Mouse (Mus musculus): ENCODE data around the gene Prkaa2. TPM values are rescaled to one million over a fixed set of nuclear protein-coding genes. Genes with fewer than 3 reads are reported as not detected.

Prkaa2 gene
- total and polyA plus RNA-seq, 2 experiments from 2014 or later = 14.5 to 29.1 TPM

DNA sequence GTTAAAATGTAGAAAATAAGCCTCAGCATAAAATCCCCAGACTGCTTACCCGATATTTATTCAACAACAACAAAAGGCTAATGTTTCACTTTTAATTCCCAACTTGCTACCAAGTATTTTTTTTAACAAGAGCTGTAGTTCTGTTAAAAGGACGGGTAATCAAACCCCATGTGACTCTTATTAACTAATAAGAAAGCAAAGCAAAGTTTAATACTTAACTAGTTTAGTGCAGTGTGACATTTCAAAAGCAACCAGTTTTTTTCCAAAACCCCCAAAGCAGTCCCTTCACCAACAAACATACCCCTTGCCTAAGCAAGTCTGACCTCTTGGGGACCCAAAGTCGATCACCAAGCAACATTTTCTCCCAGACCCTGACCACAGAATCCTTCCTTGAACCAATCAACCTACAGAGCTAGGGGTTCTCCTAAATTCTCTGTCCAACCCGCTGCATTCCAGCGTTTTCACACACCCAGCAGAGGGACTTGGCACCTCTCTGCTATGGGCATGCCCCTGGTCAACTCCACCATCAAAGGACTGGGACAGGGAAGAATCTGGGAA, 970 bp downstream of the Prkaa2 start:
- no peak for ATAC-seq
- no peak for TF ChIP-seq CTCF (IDR thresholded peaks at IDR 0.05; ENCODE audit: low read depth)
- Histone ChIP-seq H3K9me3 (ENCODE audit: low read length) (no peaks in the 10 kb centered on the region), H3K9ac (peak overlapping the region; percentile 95), H3K4me1 (ENCODE audit: insufficient read depth) (peaks cover 8% of the 10 kb centered on the region), H3K4me2 (ENCODE audit: low read depth) (peak overlapping the region; percentile 92), H3K36me3 (ENCODE audit: insufficient read depth) (no peaks in the 10 kb centered on the region), H3K27me3 (ENCODE audit: insufficient read depth, low read length) (no peaks in the 10 kb centered on the region), H3K4me3 (ENCODE audit: low read depth, low read length) (peak overlapping the region; percentile 85), H3K27ac (ENCODE audit: low read depth, low read length) (peak overlapping the region; percentile 90; the same call in 1 of the 2 replicates)
- peak; percentile 31 for DNase-seq
- WGBS = 7% methylated on average over 5 of the region's 5 CpGs

DNA sequence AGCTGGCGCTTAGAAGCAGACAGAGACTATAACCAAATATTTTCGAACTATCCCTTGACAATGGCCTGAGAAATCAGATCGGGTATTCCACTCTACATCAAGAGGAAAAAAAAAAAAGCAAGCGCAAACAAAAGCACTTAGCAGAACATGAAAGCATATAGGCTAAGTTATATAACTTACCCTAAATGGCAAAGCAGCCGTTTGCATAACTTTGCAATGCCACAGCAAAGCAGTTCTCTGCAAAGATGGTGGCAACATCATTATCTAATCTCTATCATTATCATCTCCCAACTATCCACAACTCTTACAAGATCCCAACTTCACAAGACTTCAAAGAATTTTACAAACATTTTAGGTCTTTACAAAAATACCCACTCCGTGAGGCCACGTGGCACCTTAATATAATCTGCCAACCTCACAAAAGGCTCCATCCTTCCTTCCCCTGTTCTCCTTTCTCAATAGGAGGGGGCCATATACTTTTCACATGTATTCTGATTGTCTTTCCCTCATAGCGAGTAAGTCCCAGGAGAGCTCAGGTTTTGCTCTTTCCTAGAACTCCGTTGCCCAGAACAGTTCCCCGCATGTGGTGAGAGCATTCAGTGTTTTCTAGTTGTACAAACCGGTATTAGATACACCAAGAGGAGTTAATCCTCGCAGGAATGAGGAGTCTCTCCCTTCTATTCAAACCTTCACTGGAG, 1.6 kb downstream of the Prkaa2 start:
- H3K4me1 ChIP-seq (ENCODE audit: insufficient read depth) = peaks cover 8% of the 10 kb centered on the region
- H3K9me3 ChIP-seq (ENCODE audit: low read length) = no peaks in the 10 kb centered on the region
- ATAC-seq (no peak), DNase-seq (no peak)
- H3K4me2 ChIP-seq (ENCODE audit: low read depth) = peak overlapping the region; percentile 92
- 45% methylated on average over 12 of the region's 12 CpGs for WGBS
- H3K27me3 ChIP-seq (ENCODE audit: insufficient read depth, low read length) = no peaks in the 10 kb centered on the region
- H3K4me3 ChIP-seq (ENCODE audit: low read depth, low read length) = peak overlapping the region; percentile 85
- H3K27ac ChIP-seq (ENCODE audit: low read depth, low read length) = no peak overlapping the region
- no peaks in the 10 kb centered on the region for H3K36me3 ChIP-seq (ENCODE audit: insufficient read depth)
- H3K9ac ChIP-seq = no peak overlapping the region; the same call in 1 of the 2 replicates
- TF ChIP-seq CTCF (IDR thresholded peaks at IDR 0.05; ENCODE audit: low read depth) = no peak

DNA sequence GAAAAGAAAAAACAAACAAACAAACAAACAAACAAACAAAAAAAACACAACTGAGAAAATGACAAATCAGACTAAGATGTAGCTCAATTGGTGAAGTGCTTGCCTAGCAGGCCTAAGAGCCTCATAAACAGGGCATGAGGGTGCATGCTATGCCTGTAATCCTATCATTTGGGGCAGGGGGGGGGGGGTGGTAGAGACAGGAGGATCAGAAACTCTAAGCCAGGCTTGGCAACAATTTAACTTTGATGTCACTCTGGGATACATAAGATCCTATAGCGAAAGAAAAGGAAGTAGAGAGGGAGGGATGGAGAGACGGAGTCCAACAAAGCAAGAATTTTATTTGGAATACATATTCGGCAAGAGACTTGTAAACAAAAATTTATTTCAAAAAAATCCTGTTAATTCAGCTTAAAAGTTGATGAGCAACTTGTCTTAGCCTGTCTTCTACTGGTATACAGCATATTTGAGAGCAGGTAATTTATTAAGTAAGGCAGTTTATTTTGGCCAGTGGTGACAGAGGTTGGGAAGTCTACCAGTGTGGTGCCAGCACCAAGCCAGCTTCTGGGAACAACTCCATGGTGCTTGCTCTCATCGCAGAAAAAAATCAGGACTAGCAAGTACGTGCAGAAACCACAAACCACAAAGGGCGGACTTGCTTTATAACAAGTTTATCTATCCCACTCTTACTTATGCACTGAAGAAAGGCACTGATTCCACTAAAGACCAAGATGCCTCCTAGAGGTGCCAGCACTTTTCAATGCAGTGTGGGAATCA, 5.4 kb downstream of the Prkaa2 start:
- TF ChIP-seq CTCF (IDR thresholded peaks at IDR 0.05; ENCODE audit: low read depth) = no peak
- ATAC-seq (no peak), DNase-seq (no peak)
- H3K4me2 ChIP-seq (ENCODE audit: low read depth) = no peak overlapping the region
- H3K9ac ChIP-seq = no peak overlapping the region
- 89% methylated on average over 6 of the region's 6 CpGs for WGBS
- H3K36me3 ChIP-seq (ENCODE audit: insufficient read depth) = no peaks in the 10 kb centered on the region
- H3K4me1 ChIP-seq (ENCODE audit: insufficient read depth) = no peaks in the 10 kb centered on the region
- H3K4me3 ChIP-seq (ENCODE audit: low read depth, low read length) = no peak overlapping the region
- no peak overlapping the region for H3K27ac ChIP-seq (ENCODE audit: low read depth, low read length)
- H3K9me3 ChIP-seq (ENCODE audit: low read length) = no peaks in the 10 kb centered on the region
- no peaks in the 10 kb centered on the region for H3K27me3 ChIP-seq (ENCODE audit: insufficient read depth, low read length)

DNA sequence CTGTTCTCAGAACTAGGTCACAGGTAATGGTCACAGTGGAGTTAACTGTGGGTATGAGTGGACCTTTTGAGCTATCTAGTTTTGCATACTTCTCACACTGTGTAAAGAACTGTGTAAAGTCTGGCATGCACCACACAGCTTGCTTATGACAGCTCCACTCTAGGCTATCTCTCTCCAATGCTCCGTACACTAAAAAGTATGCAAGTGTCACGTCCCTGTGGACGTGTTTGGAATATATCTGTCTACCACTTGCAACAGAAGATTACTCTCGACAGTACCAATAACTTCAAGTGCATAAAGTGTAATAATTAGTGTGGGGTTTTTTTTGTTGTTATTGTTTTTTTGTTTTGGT, 8.4 kb downstream of the Prkaa2 start:
- Histone ChIP-seq H3K9ac (no peak overlapping the region), H3K4me1 (ENCODE audit: insufficient read depth) (no peaks in the 10 kb centered on the region), H3K36me3 (ENCODE audit: insufficient read depth) (no peaks in the 10 kb centered on the region), H3K9me3 (ENCODE audit: low read length) (no peaks in the 10 kb centered on the region), H3K4me3 (ENCODE audit: low read depth, low read length) (no peak overlapping the region), H3K27ac (ENCODE audit: low read depth, low read length) (no peak overlapping the region), H3K27me3 (ENCODE audit: insufficient read depth, low read length) (no peaks in the 10 kb centered on the region), H3K4me2 (ENCODE audit: low read depth) (no peak overlapping the region)
- DNase-seq (no peak), ATAC-seq (no peak)
- TF ChIP-seq CTCF (IDR thresholded peaks at IDR 0.05; ENCODE audit: low read depth) = no peak
- 64% methylated on average over 4 of the region's 4 CpGs for WGBS

DNA sequence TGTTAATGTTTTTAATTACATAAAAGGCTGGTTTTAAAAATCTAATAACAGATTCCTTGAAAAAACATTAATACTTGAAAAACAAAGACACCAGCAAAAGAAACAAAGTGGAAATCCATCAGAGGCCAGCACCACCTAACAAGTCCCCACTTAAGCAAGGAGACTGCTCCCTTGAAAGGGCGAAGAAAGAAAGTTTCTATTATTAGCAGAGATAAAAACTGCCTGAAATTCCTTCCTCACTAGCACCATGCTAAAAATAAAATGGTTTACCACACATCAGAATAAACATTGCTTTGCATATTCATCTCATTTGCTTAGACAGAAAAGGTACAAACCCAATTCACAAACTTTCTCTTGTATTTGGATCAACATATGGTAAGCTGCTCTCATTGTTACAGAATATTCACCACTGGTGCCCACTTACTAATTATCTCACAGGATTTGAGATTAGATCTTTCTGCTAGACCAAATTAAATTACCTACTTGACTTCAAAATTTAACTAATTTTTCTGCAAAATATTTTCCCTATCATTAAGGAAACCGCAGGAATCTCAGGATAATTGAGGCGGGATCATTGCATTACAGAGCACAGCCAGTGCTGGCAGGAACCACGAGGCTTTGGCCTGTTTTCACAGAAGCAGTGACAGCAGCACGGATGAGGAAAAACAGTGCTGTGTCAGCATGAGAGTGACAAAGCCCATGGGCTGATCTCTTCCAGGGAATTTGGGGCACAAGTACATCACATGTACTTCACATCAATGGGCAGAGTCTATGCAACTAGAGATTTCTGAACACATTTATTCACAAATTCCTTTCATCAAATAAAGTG, 9.0 kb downstream of the Prkaa2 start:
- H3K4me2 ChIP-seq (ENCODE audit: low read depth) = no peak overlapping the region
- no peak overlapping the region for H3K4me3 ChIP-seq (ENCODE audit: low read depth, low read length)
- H3K27ac ChIP-seq (ENCODE audit: low read depth, low read length) = no peak overlapping the region
- no peak overlapping the region for H3K9ac ChIP-seq
- H3K9me3 ChIP-seq (ENCODE audit: low read length) = no peaks in the 10 kb centered on the region
- ATAC-seq = peak; percentile 61
- no peaks in the 10 kb centered on the region for H3K36me3 ChIP-seq (ENCODE audit: insufficient read depth)
- DNase-seq = peak; percentile 45
- H3K27me3 ChIP-seq (ENCODE audit: insufficient read depth, low read length) = no peaks in the 10 kb centered on the region
- TF ChIP-seq CTCF (IDR thresholded peaks at IDR 0.05; ENCODE audit: low read depth) = no peak
- WGBS = 16% methylated on average over 5 of the region's 5 CpGs
- no peaks in the 10 kb centered on the region for H3K4me1 ChIP-seq (ENCODE audit: insufficient read depth)

DNA sequence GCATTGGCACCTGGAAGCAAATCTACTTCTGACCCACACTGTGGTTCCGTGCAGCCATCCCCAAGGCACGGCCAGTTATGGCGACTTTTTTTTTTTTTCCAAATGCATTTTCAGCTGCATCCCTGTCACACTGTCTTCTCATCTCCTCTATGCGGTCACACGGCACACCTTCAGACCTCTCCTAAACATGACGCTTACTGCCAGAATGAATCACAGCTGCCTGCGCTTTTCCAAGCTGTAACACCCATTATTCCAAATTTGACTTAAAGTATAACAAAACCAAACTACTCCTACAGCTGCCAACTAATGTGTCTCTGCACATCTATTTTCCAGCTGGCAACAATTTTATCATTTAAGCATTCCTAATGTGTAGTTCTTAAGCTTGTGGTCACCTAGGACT, 11.0 kb downstream of the Prkaa2 start:
- H3K4me1 ChIP-seq (ENCODE audit: insufficient read depth) = no peaks in the 10 kb centered on the region
- no peak overlapping the region for H3K27ac ChIP-seq (ENCODE audit: low read depth, low read length)
- no peaks in the 10 kb centered on the region for H3K36me3 ChIP-seq (ENCODE audit: insufficient read depth)
- no peaks in the 10 kb centered on the region for H3K27me3 ChIP-seq (ENCODE audit: insufficient read depth, low read length)
- no peak overlapping the region for H3K4me3 ChIP-seq (ENCODE audit: low read depth, low read length)
- H3K4me2 ChIP-seq (ENCODE audit: low read depth) = no peak overlapping the region
- H3K9me3 ChIP-seq (ENCODE audit: low read length) = no peaks in the 10 kb centered on the region
- no peak for TF ChIP-seq CTCF (IDR thresholded peaks at IDR 0.05; ENCODE audit: low read depth)
- no peak overlapping the region for H3K9ac ChIP-seq
- ATAC-seq (no peak), DNase-seq (no peak)
- WGBS = 84% methylated on average over 7 of the region's 7 CpGs

Measured in forebrain, postnatal 0 days (tissue).